Mouse (Mus musculus) bone marrow, adult 2 months (tissue): ENCODE results near the gene Dse.

Experiments used
- CTCF ChIP-seq: fragments of 200-500 bp; IDR thresholded peaks from 2 replicates; pipeline ENCODE4 v1.5.1; 2011; ENCODE audit warnings: low read length, control low read depth; ENCODE audit not compliant: control insufficient read depth, insufficient read depth
- POLR2A ChIP-seq: fragments of 200-500 bp; IDR thresholded peaks from 2 replicates; pipeline ENCODE4 v1.6.1; 2011; ENCODE audit warnings: low read depth, mild to moderate bottlenecking, control low read depth, low read length, borderline replicate concordance; ENCODE audit not compliant: control insufficient read depth

GRCm38 (mm10) chr10:34183731-34184130 lies 23.8 kb downstream of the Dse start:
- no peak for TF ChIP-seq CTCF
- no peak for TF ChIP-seq POLR2A
